Mouse (Mus musculus): ENCODE measurements around the gene Hecw2. TPM values are rescaled to one million over a fixed set of nuclear protein-coding genes. Genes with fewer than 3 reads are reported as not detected.

Hecw2 gene
- total RNA-seq, 2 experiments from 2014 or later, result 24.7 to 28.1 TPM

DNA sequence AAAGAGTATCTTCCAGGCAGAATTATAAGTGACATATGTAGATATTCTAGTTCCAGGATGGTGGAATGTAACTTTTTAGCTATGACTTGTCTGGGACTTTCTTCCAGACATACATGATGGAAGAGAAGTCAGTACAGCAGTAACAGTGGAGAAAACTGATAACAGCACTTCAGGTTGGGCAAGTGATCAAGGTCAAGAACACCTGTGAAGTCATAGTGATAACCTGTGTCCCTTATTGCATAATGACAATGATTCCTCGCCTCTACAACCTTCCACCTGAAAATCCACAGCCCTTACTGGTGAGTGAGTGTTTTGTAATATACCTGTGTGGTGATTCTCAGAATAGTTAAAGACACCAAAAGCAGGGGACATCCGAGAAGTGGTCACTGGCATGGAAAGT lies 400.7 kb downstream of the Hecw2 start:
- no peak for DNase-seq (ENCODE audit: low spot score in 2 of 2)

GRCm38 (mm10) chr1:53791343-53791742 lies 403.6 kb downstream of the Hecw2 start:
- DNase-seq (ENCODE audit: low spot score in 2 of 2), result no peak

DNA sequence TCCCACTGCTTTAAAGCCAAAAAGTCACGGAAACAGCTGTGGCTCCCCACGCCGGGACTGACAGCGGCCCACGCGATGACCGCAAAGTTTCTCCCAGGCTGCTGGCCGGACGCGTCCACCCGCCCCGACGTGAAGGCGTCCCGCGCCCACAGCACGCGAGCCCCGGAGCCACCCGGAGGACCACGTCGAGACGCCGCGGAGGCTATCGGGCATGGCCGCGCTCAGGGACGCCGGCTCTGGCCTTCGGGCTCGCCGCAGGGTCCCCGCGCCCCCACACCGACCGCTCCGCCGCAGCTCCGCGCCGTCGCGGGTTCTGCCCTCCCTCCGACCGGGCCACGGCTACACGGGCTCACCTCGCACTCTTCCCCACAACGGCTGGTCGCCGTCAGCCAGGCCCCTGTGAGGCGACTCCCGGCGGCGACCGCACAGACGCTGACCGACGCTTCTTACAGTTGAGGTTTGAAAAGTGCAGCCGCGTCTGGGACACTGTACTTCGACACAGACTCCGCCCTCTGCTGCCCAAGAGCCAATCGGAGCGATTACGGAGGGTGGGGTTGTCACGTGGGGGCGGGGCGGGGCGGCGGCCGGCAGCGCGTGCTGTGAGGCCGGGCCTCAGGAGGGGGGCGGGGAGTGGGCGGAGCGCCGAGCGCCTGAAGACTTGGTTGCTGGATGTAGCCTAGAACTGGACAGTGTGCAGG lies 410.1 kb downstream of the Hecw2 start, which contains the start of gene Stk17b:
TSS of gene Stk17b (minus strand) at position 504 of the 698 bp plus-strand sequence.
- DNase-seq (ENCODE audit: low spot score in 2 of 2), result peak; percentile 26 to 82

- DNase-seq (ENCODE audit: low spot score in 2 of 2), result peak in 1 of 2 experiments; percentile 8
Observed at GRCm38 (mm10) chr1:53784291-53784720, 410.7 kb downstream of the Hecw2 start.

DNA sequence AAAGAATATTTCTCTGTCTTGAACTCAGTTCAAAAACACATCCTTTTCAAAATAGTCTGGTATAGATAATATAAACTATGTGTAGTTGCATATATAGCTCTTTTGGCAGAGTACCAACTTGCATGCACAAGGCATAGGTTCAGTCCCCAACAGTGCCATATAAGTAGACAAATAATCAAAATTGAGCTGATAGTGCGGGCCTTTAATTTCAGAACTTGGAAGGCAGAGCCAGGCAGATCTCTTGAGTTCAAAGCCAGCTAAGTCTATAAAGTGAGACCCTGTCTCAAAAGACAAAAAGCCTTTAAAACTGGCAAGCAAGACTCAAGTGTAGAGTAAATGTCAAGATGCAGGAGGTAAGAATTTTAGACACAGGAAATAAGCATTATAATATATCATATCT lies 412.0 kb downstream of the Hecw2 start:
- no peak for DNase-seq (ENCODE audit: low spot score in 2 of 2)

DNA sequence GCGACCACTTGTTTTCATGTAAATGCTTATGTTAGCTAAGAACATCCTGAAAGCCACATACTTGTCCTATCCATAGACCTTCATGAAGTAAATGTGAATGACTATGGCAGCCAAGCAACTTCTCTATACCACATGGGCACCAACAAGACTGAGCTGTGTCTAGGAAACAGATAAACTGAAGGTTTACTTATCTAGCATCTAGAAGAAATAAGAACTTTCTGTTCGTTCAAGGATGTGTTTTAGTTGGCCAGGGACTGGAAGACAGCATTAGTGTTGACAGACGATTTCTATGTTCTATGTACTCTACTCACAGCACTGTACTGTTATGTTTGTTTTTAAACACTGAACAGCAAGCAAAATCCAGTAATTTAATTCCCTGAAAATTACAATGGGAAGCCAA lies 412.9 kb downstream of the Hecw2 start:
- DNase-seq (ENCODE audit: low spot score in 2 of 2), result no peak

- DNase-seq (ENCODE audit: low spot score in 2 of 2), result no peak
Observed at GRCm38 (mm10) chr1:53781311-53781710, 413.7 kb downstream of the Hecw2 start.

- no peak for DNase-seq (ENCODE audit: low spot score in 2 of 2)
Observed at GRCm38 (mm10) chr1:53776176-53776905, 418.6 kb downstream of the Hecw2 start.

GRCm38 (mm10) chr1:53775545-53775944 lies 419.4 kb downstream of the Hecw2 start:
- no peak for DNase-seq (ENCODE audit: low spot score in 2 of 2)

- DNase-seq (ENCODE audit: low spot score in 2 of 2), result no peak
Observed at GRCm38 (mm10) chr1:53775036-53775435, 419.9 kb downstream of the Hecw2 start.

GRCm38 (mm10) chr1:53774571-53774970 lies 420.4 kb downstream of the Hecw2 start:
- no peak for DNase-seq (ENCODE audit: low spot score in 2 of 2)

- no peak for DNase-seq (ENCODE audit: low spot score in 2 of 2)
Observed at GRCm38 (mm10) chr1:53773994-53774393, 421.0 kb downstream of the Hecw2 start.

DNA sequence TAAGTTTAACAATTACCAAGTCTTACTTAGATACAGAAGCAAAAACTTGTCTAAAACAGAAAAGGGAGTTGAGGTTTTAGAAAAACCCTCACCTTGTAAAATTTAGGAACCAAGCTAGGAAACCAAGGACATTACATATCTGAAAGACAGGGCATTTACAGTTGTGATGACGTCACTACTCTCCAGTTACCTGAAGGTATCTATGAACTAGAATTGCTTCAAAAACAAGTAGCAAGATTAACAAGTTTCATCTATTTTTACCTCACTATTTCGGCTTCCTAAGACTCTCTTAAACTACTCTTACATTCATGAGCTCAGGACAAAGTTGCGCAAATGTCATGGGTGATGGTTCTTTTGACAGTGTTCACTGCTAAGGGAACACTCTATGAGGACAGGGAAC lies 422.0 kb downstream of the Hecw2 start:
- no peak for DNase-seq (ENCODE audit: low spot score in 2 of 2)

- DNase-seq (ENCODE audit: low spot score in 2 of 2), result no peak
Observed at GRCm38 (mm10) chr1:53771476-53771875, 423.5 kb downstream of the Hecw2 start.

- DNase-seq (ENCODE audit: low spot score in 2 of 2), result no peak
Observed at GRCm38 (mm10) chr1:53766112-53766511, 428.9 kb downstream of the Hecw2 start.

- DNase-seq (ENCODE audit: low spot score in 2 of 2), result no peak
Observed at GRCm38 (mm10) chr1:53757316-53757715, 437.7 kb downstream of the Hecw2 start.

Small RNA genes lying within 50 kb of the gene (microRNA-seq; reads per million reads assigned to microRNA genes)
- 0 reads per million in 2 experiments for gene Mir7681

Other genes with a start within 250 kb of the Hecw2 start
- under 1 TPM; 0.13 to 0.20 TPM for gene Ccdc150, start 55.5 kb upstream of the Hecw2 start, total RNA-seq (2021)
- gene Gtf3c3, start 243.8 kb upstream of the Hecw2 start, total RNA-seq (2021), result 10 to 100 TPM; 23.9 to 24.7 TPM

Measured in layer of hippocampus, adult 18-20 months (tissue).